Mouse (Mus musculus) forebrain, embryonic 15.5 days (tissue): ENCODE results near the gene Lzic. TPM values are rescaled to one million over a fixed set of nuclear protein-coding genes. Genes with fewer than 3 reads are reported as not detected.

Source experiments
- ATAC-seq: fragments of 200-750 bp; cut with Nextera tagmentation; replicated peaks from 2 replicates; pipeline ENCODE4 v1.8.0; 2017; ENCODE audit warnings: mild to moderate bottlenecking, moderate TSS enrichment, moderate library complexity
- H3K27ac ChIP-seq: fragments of 300-500 bp; sonication (generic); replicated peaks from 2 replicates; pipeline ENCODE4 v1.5.1; 2015; ENCODE audit warnings: mild to moderate bottlenecking, inconsistent platforms
- H3K27me3 ChIP-seq: fragments of 300-500 bp; sonication (generic); 2 replicates; pipeline ENCODE4 v1.6.1; 2015; ENCODE audit warnings: inconsistent platforms
- H3K36me3 ChIP-seq: fragments of 300-500 bp; sonication (generic); 2 replicates; pipeline ENCODE4 v1.6.1; 2015; ENCODE audit warnings: mild to moderate bottlenecking, inconsistent platforms
- H3K4me1 ChIP-seq: fragments of 300-500 bp; sonication (generic); 2 replicates; pipeline ENCODE4 v1.6.1; 2015; ENCODE audit warnings: inconsistent platforms
- H3K4me2 ChIP-seq: fragments of 300-500 bp; sonication (generic); replicated peaks from 2 replicates; pipeline ENCODE4 v1.6.1; 2015; ENCODE audit warnings: mild to moderate bottlenecking, inconsistent platforms
- H3K4me3 ChIP-seq: fragments of 300-500 bp; sonication (generic); 2 replicates; pipeline ENCODE4 v1.5.1; 2015; ENCODE audit warnings: mild to moderate bottlenecking, inconsistent platforms
- H3K9ac ChIP-seq: fragments of 300-500 bp; sonication (generic); replicated peaks from 2 replicates; pipeline ENCODE4 v1.6.1; 2015; ENCODE audit warnings: mild to moderate bottlenecking, inconsistent platforms
- H3K9me3 ChIP-seq: fragments of 300-500 bp; sonication (generic); 2 replicates; pipeline ENCODE4 v1.6.1; 2016; ENCODE audit warnings: inconsistent platforms
- WGBS: fragments of 180-500 bp; shearing (Covaris S2); methylation state at CpG from one replicate; pipeline ENCODE4 v1.1.7; 2015; ENCODE audit warnings: mixed read lengths; 5-methylcytosine and 5-hydroxymethylcytosine counted together
- polyA plus RNA-seq: library from polyadenylated mRNA; unstranded; fragments of >200 nt; fragmentation: Nextera tagmentation; extraction: Ambion mirVana; gene quantifications from 2 replicates; pipeline ENCODE4 v1.2.1, GENCODE M21; 2015

Lzic gene
- polyA plus RNA-seq, 1 experiment from 2014 or later = 47.9 TPM

- H3K4me3 ChIP-seq = no peak overlapping the region
- H3K9ac ChIP-seq = no peak overlapping the region
- no peak overlapping the region for H3K27ac ChIP-seq
- ATAC-seq = no peak
- H3K36me3 ChIP-seq = no peaks in the 10 kb centered on the region
- no peak overlapping the region for H3K4me2 ChIP-seq
- H3K27me3 ChIP-seq = no peaks in the 10 kb centered on the region
- H3K9me3 ChIP-seq = no peaks in the 10 kb centered on the region
- 93% methylated on average over 5 of the region's 5 CpGs for WGBS
- H3K4me1 ChIP-seq = peaks cover 33% of the 10 kb centered on the region
Observed at GRCm38 (mm10) chr4:149515706-149516105, 30.7 kb downstream of the Lzic start.

- no peaks in the 10 kb centered on the region for H3K9me3 ChIP-seq
- peak within 1 kb of the TSS; percentile 72 for H3K27ac ChIP-seq
- WGBS = under 1% methylated on average over 45 of the region's 46 CpGs
- peak; percentile 98 for ATAC-seq
- H3K36me3 ChIP-seq = no peaks in the 10 kb centered on the region
- H3K27me3 ChIP-seq = no peaks in the 10 kb centered on the region
- peaks cover 21% of the 10 kb centered on the region for H3K4me1 ChIP-seq
- H3K4me3 ChIP-seq = peak within 1 kb of the TSS; percentile 86
- peak within 1 kb of the TSS; percentile 91 for H3K4me2 ChIP-seq
- peak within 1 kb of the TSS; percentile 79 for H3K9ac ChIP-seq
Observed at GRCm38 (mm10) chr4:149517868-149518340, 32.9 kb downstream of the Lzic start, which contains the start of gene Ctnnbip1. Ctnnbip1 (plus strand) TSS chr4:149518236.

GRCm38 (mm10) chr4:149518351-149519220 is 33.6 kb downstream of the Lzic start:
- H3K9ac ChIP-seq = peak overlapping the region; percentile 79
- H3K4me1 ChIP-seq = peaks cover 24% of the 10 kb centered on the region
- peak overlapping the region; percentile 86 for H3K4me3 ChIP-seq
- no peaks in the 10 kb centered on the region for H3K27me3 ChIP-seq
- WGBS = 2% methylated on average over 49 of the region's 52 CpGs
- peak; percentile 36 for ATAC-seq
- no peaks in the 10 kb centered on the region for H3K9me3 ChIP-seq
- H3K4me2 ChIP-seq = peak overlapping the region; percentile 91
- H3K36me3 ChIP-seq = no peaks in the 10 kb centered on the region
- peak overlapping the region; percentile 72 for H3K27ac ChIP-seq

GRCm38 (mm10) chr4:149521258-149521657 is 36.2 kb downstream of the Lzic start:
- WGBS = 70% methylated on average over 10 of the region's 10 CpGs
- H3K27ac ChIP-seq = no peak overlapping the region
- H3K36me3 ChIP-seq = no peaks in the 10 kb centered on the region
- no peak for ATAC-seq
- H3K4me1 ChIP-seq = peaks cover 31% of the 10 kb centered on the region
- H3K9ac ChIP-seq = no peak overlapping the region
- H3K4me2 ChIP-seq = no peak overlapping the region
- no peaks in the 10 kb centered on the region for H3K9me3 ChIP-seq
- H3K27me3 ChIP-seq = no peaks in the 10 kb centered on the region
- H3K4me3 ChIP-seq = no peak overlapping the region

GRCm38 (mm10) chr4:149523961-149524360 is 38.9 kb downstream of the Lzic start:
- H3K27me3 ChIP-seq = no peaks in the 10 kb centered on the region
- H3K9ac ChIP-seq = no peak overlapping the region
- no peak overlapping the region for H3K27ac ChIP-seq
- H3K36me3 ChIP-seq = no peaks in the 10 kb centered on the region
- H3K4me1 ChIP-seq = peaks cover 25% of the 10 kb centered on the region
- H3K9me3 ChIP-seq = no peaks in the 10 kb centered on the region
- H3K4me3 ChIP-seq = no peak overlapping the region
- no peak overlapping the region for H3K4me2 ChIP-seq
- ATAC-seq = no peak
- 40% methylated on average over 6 of the region's 6 CpGs for WGBS

GRCm38 (mm10) chr4:149525170-149525569 is 40.1 kb downstream of the Lzic start:
- 83% methylated on average over 4 of the region's 4 CpGs for WGBS
- Histone ChIP-seq H3K9me3 (no peaks in the 10 kb centered on the region), H3K4me3 (no peak overlapping the region), H3K27ac (no peak overlapping the region), H3K27me3 (no peaks in the 10 kb centered on the region), H3K4me1 (peaks cover 15% of the 10 kb centered on the region), H3K9ac (no peak overlapping the region), H3K4me2 (no peak overlapping the region), H3K36me3 (no peaks in the 10 kb centered on the region)
- ATAC-seq = no peak

GRCm38 (mm10) chr4:149525811-149526210 is 40.8 kb downstream of the Lzic start:
- H3K27me3 ChIP-seq = no peaks in the 10 kb centered on the region
- H3K4me1 ChIP-seq = peaks cover 15% of the 10 kb centered on the region
- 79% methylated on average over 6 of the region's 6 CpGs for WGBS
- H3K4me3 ChIP-seq = no peak overlapping the region
- no peak overlapping the region for H3K27ac ChIP-seq
- no peak overlapping the region for H3K9ac ChIP-seq
- ATAC-seq = no peak
- no peaks in the 10 kb centered on the region for H3K9me3 ChIP-seq
- H3K36me3 ChIP-seq = no peaks in the 10 kb centered on the region
- no peak overlapping the region for H3K4me2 ChIP-seq

GRCm38 (mm10) chr4:149526330-149526729 is 41.3 kb downstream of the Lzic start:
- H3K4me1 ChIP-seq = peaks cover 13% of the 10 kb centered on the region
- ATAC-seq = no peak
- H3K27ac ChIP-seq = no peak overlapping the region
- no peak overlapping the region for H3K4me2 ChIP-seq
- no peak overlapping the region for H3K4me3 ChIP-seq
- no peak overlapping the region for H3K9ac ChIP-seq
- H3K9me3 ChIP-seq = no peaks in the 10 kb centered on the region
- H3K27me3 ChIP-seq = no peaks in the 10 kb centered on the region
- no peaks in the 10 kb centered on the region for H3K36me3 ChIP-seq
- WGBS = 23% methylated on average over 7 of the region's 7 CpGs

- no peaks in the 10 kb centered on the region for H3K27me3 ChIP-seq
- WGBS = 82% methylated on average over 15 of the region's 15 CpGs
- peaks cover 13% of the 10 kb centered on the region for H3K4me1 ChIP-seq
- ATAC-seq = no peak
- no peaks in the 10 kb centered on the region for H3K9me3 ChIP-seq
- no peak overlapping the region for H3K4me3 ChIP-seq
- no peak overlapping the region for H3K27ac ChIP-seq
- H3K9ac ChIP-seq = no peak overlapping the region
- no peaks in the 10 kb centered on the region for H3K36me3 ChIP-seq
- H3K4me2 ChIP-seq = no peak overlapping the region
Observed at GRCm38 (mm10) chr4:149527621-149528354, 42.8 kb downstream of the Lzic start.

GRCm38 (mm10) chr4:149529691-149530090 is 44.7 kb downstream of the Lzic start:
- H3K36me3 ChIP-seq = no peaks in the 10 kb centered on the region
- no peak overlapping the region for H3K9ac ChIP-seq
- 87% methylated on average over 6 of the region's 6 CpGs for WGBS
- H3K27ac ChIP-seq = no peak overlapping the region; the same call in 1 of the 2 replicates
- ATAC-seq = no peak
- no peaks in the 10 kb centered on the region for H3K27me3 ChIP-seq
- H3K9me3 ChIP-seq = no peaks in the 10 kb centered on the region
- no peak overlapping the region for H3K4me3 ChIP-seq
- H3K4me1 ChIP-seq = peaks cover 9% of the 10 kb centered on the region
- no peak overlapping the region for H3K4me2 ChIP-seq

- no peak overlapping the region for H3K4me2 ChIP-seq
- H3K4me3 ChIP-seq = no peak overlapping the region
- no peaks in the 10 kb centered on the region for H3K27me3 ChIP-seq
- no peaks in the 10 kb centered on the region for H3K9me3 ChIP-seq
- H3K9ac ChIP-seq = no peak overlapping the region
- no peak for ATAC-seq
- H3K27ac ChIP-seq = no peak overlapping the region
- peaks cover 16% of the 10 kb centered on the region for H3K4me1 ChIP-seq
- no peaks in the 10 kb centered on the region for H3K36me3 ChIP-seq
- WGBS = 85% methylated on average over 8 of the region's 8 CpGs
Observed at GRCm38 (mm10) chr4:149539441-149539840, 54.4 kb downstream of the Lzic start.

- Histone ChIP-seq H3K4me2 (no peak overlapping the region), H3K4me1 (peaks cover 14% of the 10 kb centered on the region), H3K27me3 (no peaks in the 10 kb centered on the region), H3K9ac (no peak overlapping the region), H3K4me3 (no peak overlapping the region), H3K27ac (no peak overlapping the region), H3K9me3 (no peaks in the 10 kb centered on the region), H3K36me3 (0 out of 2 replicates have a peak, but pooled peaks cover 7% of the 10 kb centered on the region)
- 50% methylated on average over 5 of the region's 5 CpGs for WGBS
- no peak for ATAC-seq
Observed at GRCm38 (mm10) chr4:149541935-149542334, 56.9 kb downstream of the Lzic start.
